Mouse (Mus musculus): ENCODE data around the gene Camkmt. TPM values are rescaled to one million over a fixed set of nuclear protein-coding genes. Genes with fewer than 3 reads are reported as not detected.

Camkmt gene
- total and polyA plus RNA-seq, 3 experiments: 1.6 to 5.9 TPM; not detected in 1

DNA sequence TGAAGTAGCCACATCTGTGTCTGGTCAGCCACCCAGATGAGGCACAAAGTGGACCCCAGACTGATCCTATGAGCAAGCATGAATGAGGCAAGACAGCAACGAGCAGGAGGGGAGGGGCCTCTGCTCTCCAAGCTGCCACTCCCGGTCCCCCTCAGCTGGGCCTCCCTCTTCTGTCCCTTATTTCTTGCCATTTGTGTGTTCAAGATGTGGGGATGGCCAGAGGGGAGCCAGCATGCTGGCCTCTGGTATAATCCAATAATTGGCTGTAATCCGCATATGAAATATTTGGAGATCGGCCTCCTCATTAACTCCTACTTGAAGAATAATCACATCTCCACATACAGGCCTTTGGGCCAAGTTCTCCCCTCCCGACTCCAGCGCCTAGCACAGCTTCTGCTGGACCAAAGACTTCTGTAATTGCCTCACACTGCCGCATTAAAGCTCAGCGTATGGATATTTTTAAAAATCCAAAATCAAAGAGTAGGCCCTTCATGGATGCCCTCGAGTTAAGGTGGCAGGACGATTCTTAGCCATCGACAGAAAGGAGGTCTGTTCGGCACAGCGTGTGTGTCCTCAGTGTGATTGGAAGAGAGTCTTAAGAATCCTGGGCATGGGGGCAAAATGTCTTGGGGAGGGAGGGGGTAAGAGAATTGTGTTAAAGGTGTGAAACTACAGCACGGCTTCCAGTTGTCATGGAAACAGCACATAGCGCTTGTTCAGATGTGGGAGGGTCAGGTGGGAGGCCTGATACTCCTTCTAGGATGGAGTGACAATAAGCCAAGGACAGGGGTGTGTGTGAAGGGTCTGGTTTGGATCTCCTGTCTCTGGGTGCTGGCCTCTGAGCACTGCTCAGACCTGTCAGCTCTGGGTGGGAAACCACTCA, 416.1 kb downstream of the Camkmt start:
- no peak for TF ChIP-seq USF1 (IDR thresholded peaks at IDR 0.05; ENCODE audit: low read depth, low read length)
- no peak for TF ChIP-seq E2F4 (IDR thresholded peaks at IDR 0.05; ENCODE audit: borderline replicate concordance, low read depth, low read length)
- TF ChIP-seq USF2 (IDR thresholded peaks at IDR 0.05; ENCODE audit: borderline replicate concordance in 1 of 2, insufficient read depth in 1 of 2, low read depth in 1 of 2, low read length in 2 of 2): no peak
- no peak for TF ChIP-seq UBTF (IDR thresholded peaks at IDR 0.05; ENCODE audit: borderline replicate concordance, insufficient read depth, low read depth, low read length)
- TF ChIP-seq MYB (IDR thresholded peaks at IDR 0.05; ENCODE audit: low read depth, low read length): no peak
- TF ChIP-seq GABPA (IDR thresholded peaks at IDR 0.05; ENCODE audit: low read depth, low read length): no peak
- TF ChIP-seq RCOR1 (IDR thresholded peaks at IDR 0.05; ENCODE audit: low read depth, low read length): no peak
- TF ChIP-seq ZMIZ1 (IDR thresholded peaks at IDR 0.05; ENCODE audit: low read depth, low read length): no peak
- no peak for TF ChIP-seq ZC3H11A (IDR thresholded peaks at IDR 0.05; ENCODE audit: low read depth, low read length)
- no peak for TF ChIP-seq MXI1 (IDR thresholded peaks at IDR 0.05; ENCODE audit: low read depth, low read length)
- TF ChIP-seq EP300 (IDR thresholded peaks at IDR 0.05; ENCODE audit: low read depth in 1 of 2, low read length in 2 of 2): no peak
- no peak for TF ChIP-seq TAL1 (IDR thresholded peaks at IDR 0.05; ENCODE audit: low read length)
- TF ChIP-seq SIN3A (IDR thresholded peaks at IDR 0.05; ENCODE audit: low read length): no peak
- TF ChIP-seq POLR2AphosphoS5 (IDR thresholded peaks at IDR 0.05; ENCODE audit: borderline replicate concordance, low read depth, low read length): no peak
- TF ChIP-seq POLR2AphosphoS2 (IDR thresholded peaks at IDR 0.05; ENCODE audit: low read length): no peak
- TF ChIP-seq MAZ (IDR thresholded peaks at IDR 0.05; ENCODE audit: low read depth, low read length): no peak
- no peak for TF ChIP-seq HCFC1 (IDR thresholded peaks at IDR 0.05; ENCODE audit: low read depth, low read length)
- TF ChIP-seq ETS1 (IDR thresholded peaks at IDR 0.05; ENCODE audit: low read depth, low read length): no peak
- H3K27ac ChIP-seq (ENCODE audit: control insufficient read depth, low read depth, low read length): no peak overlapping the region
- H3K4me1 ChIP-seq (ENCODE audit: control insufficient read depth in 1 of 2, insufficient read depth in 2 of 2, low read length in 2 of 2): no peaks in the 10 kb centered on the region
- H3K36me3 ChIP-seq (ENCODE audit: control insufficient read depth in 1 of 2, insufficient read depth in 2 of 2, low read length in 2 of 2): no peaks in the 10 kb centered on the region
- no peaks in the 10 kb centered on the region for H3K9me3 ChIP-seq (replicated peaks; ENCODE audit: insufficient read depth, low read length)
- no peak for DNase-seq (ENCODE audit: low read depth, low spot score)
- H3K79me2 ChIP-seq (ENCODE audit: control insufficient read depth, insufficient read depth, low read length, poor library complexity): no peaks in the 10 kb centered on the region
- H3K27me3 ChIP-seq (ENCODE audit: control insufficient read depth in 1 of 2, insufficient read depth in 2 of 2, low read length in 2 of 2): peaks cover 0 to 2% of the 10 kb centered on the region in 2 experiments; a peak in 1 of 4 replicates
- H3K4me3 ChIP-seq (ENCODE audit: control insufficient read depth in 1 of 2, insufficient read depth in 1 of 2, low read depth in 2 of 2, low read length in 2 of 2): no peak overlapping the region
- H3K9ac ChIP-seq (ENCODE audit: control insufficient read depth, low read depth, low read length, poor library complexity, severe bottlenecking): no peak overlapping the region

DNA sequence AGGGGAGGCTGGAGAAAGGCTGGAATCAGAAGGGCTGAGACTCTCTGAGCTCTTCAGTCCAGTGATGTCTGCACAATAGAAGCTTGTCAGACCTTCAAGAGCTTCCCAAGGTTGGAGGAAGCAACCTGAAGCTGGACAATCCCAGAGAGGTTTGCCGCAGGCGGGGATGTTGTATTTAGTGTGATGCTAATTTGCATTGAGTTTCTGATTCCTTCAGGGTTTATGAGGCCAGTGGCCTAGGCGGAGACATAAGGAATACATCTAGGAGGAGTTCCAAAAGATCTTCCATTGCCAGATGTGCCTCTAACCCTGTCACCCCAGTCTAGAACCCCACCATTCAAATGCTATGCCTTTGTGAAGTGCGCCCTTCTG, 416.7 kb downstream of the Camkmt start:
- H3K4me1 ChIP-seq (ENCODE audit: control insufficient read depth in 1 of 2, insufficient read depth in 2 of 2, low read length in 2 of 2): no peaks in the 10 kb centered on the region
- DNase-seq (ENCODE audit: low read depth, low spot score): no peak
- TF ChIP-seq MYC (IDR thresholded peaks at IDR 0.05; ENCODE audit: low read depth, low read length) (no peak), BHLHE40 (IDR thresholded peaks at IDR 0.05; ENCODE audit: borderline replicate concordance, low read depth, low read length) (no peak), MEF2A (IDR thresholded peaks at IDR 0.05; ENCODE audit: extremely low read depth, insufficient replicate concordance, low read depth, low read length, poor library complexity, severe bottlenecking) (no peak), ZNF384 (IDR thresholded peaks at IDR 0.05; ENCODE audit: low read depth, low read length) (no peak), CHD1 (IDR thresholded peaks at IDR 0.05; ENCODE audit: low read depth, low read length) (no peak), E2F4 (IDR thresholded peaks at IDR 0.05; ENCODE audit: borderline replicate concordance, low read depth, low read length) (no peak), MAFK (IDR thresholded peaks at IDR 0.05; ENCODE audit: borderline replicate concordance, low read depth, low read length) (no peak), KAT2A (conservative IDR thresholded peaks at IDR 0.05; ENCODE audit: low read depth, low read length) (no peak), POLR2AphosphoS5 (IDR thresholded peaks at IDR 0.05; ENCODE audit: borderline replicate concordance, low read depth, low read length) (no peak), RCOR1 (IDR thresholded peaks at IDR 0.05; ENCODE audit: low read depth, low read length) (no peak), SIN3A (IDR thresholded peaks at IDR 0.05; ENCODE audit: low read length) (no peak), ELF1 (IDR thresholded peaks at IDR 0.05; ENCODE audit: low read depth, low read length) (no peak), USF2 (IDR thresholded peaks at IDR 0.05; ENCODE audit: borderline replicate concordance in 1 of 2, insufficient read depth in 1 of 2, low read depth in 1 of 2, low read length in 2 of 2) (no peak), ZC3H11A (IDR thresholded peaks at IDR 0.05; ENCODE audit: low read depth, low read length) (no peak), MAX (IDR thresholded peaks at IDR 0.05; ENCODE audit: low read length) (no peak), SMC3 (IDR thresholded peaks at IDR 0.05; ENCODE audit: low read depth, low read length) (no peak)

More for the DNA sequence above, 416.7 kb downstream of the Camkmt start:
- H3K9ac ChIP-seq (ENCODE audit: control insufficient read depth, low read depth, low read length, poor library complexity, severe bottlenecking): no peak overlapping the region
- H3K27me3 ChIP-seq (ENCODE audit: control insufficient read depth in 1 of 2, insufficient read depth in 2 of 2, low read length in 2 of 2): peaks cover 0 to 2% of the 10 kb centered on the region in 2 experiments; a peak in 1 of 4 replicates
- no peaks in the 10 kb centered on the region for H3K36me3 ChIP-seq (ENCODE audit: control insufficient read depth in 1 of 2, insufficient read depth in 2 of 2, low read length in 2 of 2)
- no peaks in the 10 kb centered on the region for H3K79me2 ChIP-seq (ENCODE audit: control insufficient read depth, insufficient read depth, low read length, poor library complexity)
- no peak overlapping the region for H3K27ac ChIP-seq (ENCODE audit: control insufficient read depth, low read depth, low read length)
- H3K9me3 ChIP-seq (replicated peaks; ENCODE audit: insufficient read depth, low read length): no peaks in the 10 kb centered on the region
- no peak overlapping the region for H3K4me3 ChIP-seq (ENCODE audit: control insufficient read depth in 1 of 2, insufficient read depth in 1 of 2, low read depth in 2 of 2, low read length in 2 of 2)
